Mouse (Mus musculus): ENCODE measurements around the gene Pyy. TPM values are rescaled to one million over a fixed set of nuclear protein-coding genes. Genes with fewer than 3 reads are reported as not detected.

Pyy gene
- polyA plus RNA-seq, 1 experiment = not detected

GRCm38 (mm10) chr11:102069633-102070032, 38.0 kb downstream of the Pyy start:
- DNase-seq (ENCODE audit: low read depth in 1 of 2, low spot score in 2 of 2) = no peak
- Histone ChIP-seq H3K36me3 (ENCODE audit: control insufficient read depth, insufficient read depth, low read length) (no peaks in the 10 kb centered on the region), H3K4me3 (ENCODE audit: extremely low read depth, insufficient read depth, insufficient read length) (no peak overlapping the region), H3K27me3 (ENCODE audit: control insufficient read depth, insufficient read depth, low read length) (no peaks in the 10 kb centered on the region), H3K4me1 (ENCODE audit: control insufficient read depth, insufficient read depth, insufficient read length) (no peaks in the 10 kb centered on the region), H3K27ac (ENCODE audit: insufficient read depth, low read length) (no peak overlapping the region)
- 80% methylated on average over 11 of the region's 11 CpGs for WGBS
- no peak for TF ChIP-seq CTCF (IDR thresholded peaks at IDR 0.05; ENCODE audit: extremely low read depth, insufficient read depth, insufficient read length, insufficient replicate concordance)
- TF ChIP-seq POLR2A (IDR thresholded peaks at IDR 0.05; ENCODE audit: low read depth, low read length) = no peak

GRCm38 (mm10) chr11:102068969-102069368, 38.7 kb downstream of the Pyy start:
- DNase-seq (ENCODE audit: low read depth in 1 of 2, low spot score in 2 of 2) = no peak
- TF ChIP-seq CTCF (IDR thresholded peaks at IDR 0.05; ENCODE audit: extremely low read depth, insufficient read depth, insufficient read length, insufficient replicate concordance) (no peak), POLR2A (IDR thresholded peaks at IDR 0.05; ENCODE audit: low read depth, low read length) (no peak)
- Histone ChIP-seq H3K4me1 (ENCODE audit: control insufficient read depth, insufficient read depth, insufficient read length) (no peaks in the 10 kb centered on the region), H3K4me3 (ENCODE audit: extremely low read depth, insufficient read depth, insufficient read length) (no peak overlapping the region), H3K36me3 (ENCODE audit: control insufficient read depth, insufficient read depth, low read length) (no peaks in the 10 kb centered on the region), H3K27ac (ENCODE audit: insufficient read depth, low read length) (no peak overlapping the region), H3K27me3 (ENCODE audit: control insufficient read depth, insufficient read depth, low read length) (no peaks in the 10 kb centered on the region)
- 53% methylated on average over 2 of the region's 2 CpGs for WGBS

- H3K36me3 ChIP-seq (ENCODE audit: control insufficient read depth, insufficient read depth, low read length) = no peaks in the 10 kb centered on the region
- H3K4me3 ChIP-seq (ENCODE audit: extremely low read depth, insufficient read depth, insufficient read length) = no peak overlapping the region
- H3K4me1 ChIP-seq (ENCODE audit: control insufficient read depth, insufficient read depth, insufficient read length) = no peaks in the 10 kb centered on the region
- no peak overlapping the region for H3K27ac ChIP-seq (ENCODE audit: insufficient read depth, low read length)
- no peak for DNase-seq (ENCODE audit: low read depth in 1 of 2, low spot score in 2 of 2)
- H3K27me3 ChIP-seq (ENCODE audit: control insufficient read depth, insufficient read depth, low read length) = 0 out of 2 replicates have a peak, but pooled peaks cover 3% of the 10 kb centered on the region
- 90% methylated on average over 13 of the region's 13 CpGs for WGBS
- no peak for TF ChIP-seq CTCF (IDR thresholded peaks at IDR 0.05; ENCODE audit: extremely low read depth, insufficient read depth, insufficient read length, insufficient replicate concordance)
- no peak for TF ChIP-seq POLR2A (IDR thresholded peaks at IDR 0.05; ENCODE audit: low read depth, low read length)
Observed at GRCm38 (mm10) chr11:102063076-102063475, 44.6 kb downstream of the Pyy start.

- H3K36me3 ChIP-seq (ENCODE audit: control insufficient read depth, insufficient read depth, low read length) = no peaks in the 10 kb centered on the region
- H3K27me3 ChIP-seq (ENCODE audit: control insufficient read depth, insufficient read depth, low read length) = 0 out of 2 replicates have a peak, but pooled peaks cover 3% of the 10 kb centered on the region
- no peak overlapping the region for H3K4me3 ChIP-seq (ENCODE audit: extremely low read depth, insufficient read depth, insufficient read length)
- no peak for TF ChIP-seq POLR2A (IDR thresholded peaks at IDR 0.05; ENCODE audit: low read depth, low read length)
- no peak for TF ChIP-seq CTCF (IDR thresholded peaks at IDR 0.05; ENCODE audit: extremely low read depth, insufficient read depth, insufficient read length, insufficient replicate concordance)
- no peak overlapping the region for H3K27ac ChIP-seq (ENCODE audit: insufficient read depth, low read length)
- no peak for DNase-seq (ENCODE audit: low read depth in 1 of 2, low spot score in 2 of 2)
- WGBS = 46% methylated on average over 16 of the region's 16 CpGs
- H3K4me1 ChIP-seq (ENCODE audit: control insufficient read depth, insufficient read depth, insufficient read length) = no peaks in the 10 kb centered on the region
Observed at GRCm38 (mm10) chr11:102061941-102062473, 45.6 kb downstream of the Pyy start.

GRCm38 (mm10) chr11:102061236-102061940, 46.2 kb downstream of the Pyy start:
- Histone ChIP-seq H3K4me3 (ENCODE audit: extremely low read depth, insufficient read depth, insufficient read length) (no peak overlapping the region; the same call in 1 of the 2 replicates), H3K27ac (ENCODE audit: insufficient read depth, low read length) (no peak overlapping the region), H3K27me3 (ENCODE audit: control insufficient read depth, insufficient read depth, low read length) (0 out of 2 replicates have a peak, but pooled peaks cover 3% of the 10 kb centered on the region), H3K36me3 (ENCODE audit: control insufficient read depth, insufficient read depth, low read length) (no peaks in the 10 kb centered on the region), H3K4me1 (ENCODE audit: control insufficient read depth, insufficient read depth, insufficient read length) (no peaks in the 10 kb centered on the region)
- peak; percentile 4 to 39 for DNase-seq (ENCODE audit: low read depth in 1 of 2, low spot score in 2 of 2)
- 7% methylated on average over 23 of the region's 23 CpGs for WGBS
- TF ChIP-seq POLR2A (IDR thresholded peaks at IDR 0.05; ENCODE audit: low read depth, low read length) (no peak), CTCF (IDR thresholded peaks at IDR 0.05; ENCODE audit: extremely low read depth, insufficient read depth, insufficient read length, insufficient replicate concordance) (peak; percentile 78; the same call in 1 of the 2 replicates)

Other genes with a start within 250 kb of the Pyy start
- gene Meox1, start 213.5 kb downstream of the Pyy start, polyA plus RNA-seq (2012; rRNA removed) = 0.22 and 0.40 TPM in 2 replicates
- gene Sost, start 140.8 kb downstream of the Pyy start, polyA plus RNA-seq (2012; rRNA removed) = 0.05 and 0.20 TPM in 2 replicates
- not detected in 2 replicates for gene Cfap97d1, start 123.6 kb downstream of the Pyy start, polyA plus RNA-seq (2012; rRNA removed)
- 46.5 and 65.0 TPM in 2 replicates for gene Dusp3, start 120.8 kb downstream of the Pyy start, polyA plus RNA-seq (2012; rRNA removed)
- gene Mpp3, start 79.4 kb downstream of the Pyy start, polyA plus RNA-seq (2012; rRNA removed) = 2.1 and 2.7 TPM in 2 replicates
- 12.3 and 12.8 TPM in 2 replicates for gene Cd300lg, start 66.3 kb downstream of the Pyy start, polyA plus RNA-seq (2012; rRNA removed)
- 7.5 TPM in 2 replicates for gene Mpp2, start 19.3 kb downstream of the Pyy start, polyA plus RNA-seq (2012; rRNA removed)
- 0.29 and 0.50 TPM in 2 replicates for gene Ppy, start 6.5 kb downstream of the Pyy start, polyA plus RNA-seq (2012; rRNA removed)
- 0.20 and 0.58 TPM in 2 replicates for gene Nags, start 37.7 kb upstream of the Pyy start, polyA plus RNA-seq (2012; rRNA removed)
- gene Tmem101, start 48.6 kb upstream of the Pyy start, polyA plus RNA-seq (2012; rRNA removed) = 15.2 and 18.5 TPM in 2 replicates
- 18.0 and 22.7 TPM in 2 replicates for gene Lsm12, start 77.5 kb upstream of the Pyy start, polyA plus RNA-seq (2012; rRNA removed)
- 63.9 and 72.3 TPM in 2 replicates for gene G6pc3, start 81.8 kb upstream of the Pyy start, polyA plus RNA-seq (2012; rRNA removed)
- gene Hdac5, start 122.3 kb upstream of the Pyy start, polyA plus RNA-seq (2012; rRNA removed) = 71.9 and 97.7 TPM in 2 replicates
- gene BC030867, start 141.1 kb upstream of the Pyy start, polyA plus RNA-seq (2012; rRNA removed) = 1.9 and 4.5 TPM in 2 replicates
- gene Asb16, start 160.9 kb upstream of the Pyy start, polyA plus RNA-seq (2012; rRNA removed) = 0.13 and 0.19 TPM in 2 replicates
- 31.6 and 41.1 TPM in 2 replicates for gene Tmub2, start 177.1 kb upstream of the Pyy start, polyA plus RNA-seq (2012; rRNA removed)
- gene Atxn7l3, start 188.8 kb upstream of the Pyy start, polyA plus RNA-seq (2012; rRNA removed) = 39.8 and 45.1 TPM in 2 replicates
- gene Ubtf, start 211.9 kb upstream of the Pyy start, polyA plus RNA-seq (2012; rRNA removed) = 29.9 and 30.7 TPM in 2 replicates